Comparison of ENCODE assay signal across 15 mouse cellular contexts in the genomic region with DNA sequence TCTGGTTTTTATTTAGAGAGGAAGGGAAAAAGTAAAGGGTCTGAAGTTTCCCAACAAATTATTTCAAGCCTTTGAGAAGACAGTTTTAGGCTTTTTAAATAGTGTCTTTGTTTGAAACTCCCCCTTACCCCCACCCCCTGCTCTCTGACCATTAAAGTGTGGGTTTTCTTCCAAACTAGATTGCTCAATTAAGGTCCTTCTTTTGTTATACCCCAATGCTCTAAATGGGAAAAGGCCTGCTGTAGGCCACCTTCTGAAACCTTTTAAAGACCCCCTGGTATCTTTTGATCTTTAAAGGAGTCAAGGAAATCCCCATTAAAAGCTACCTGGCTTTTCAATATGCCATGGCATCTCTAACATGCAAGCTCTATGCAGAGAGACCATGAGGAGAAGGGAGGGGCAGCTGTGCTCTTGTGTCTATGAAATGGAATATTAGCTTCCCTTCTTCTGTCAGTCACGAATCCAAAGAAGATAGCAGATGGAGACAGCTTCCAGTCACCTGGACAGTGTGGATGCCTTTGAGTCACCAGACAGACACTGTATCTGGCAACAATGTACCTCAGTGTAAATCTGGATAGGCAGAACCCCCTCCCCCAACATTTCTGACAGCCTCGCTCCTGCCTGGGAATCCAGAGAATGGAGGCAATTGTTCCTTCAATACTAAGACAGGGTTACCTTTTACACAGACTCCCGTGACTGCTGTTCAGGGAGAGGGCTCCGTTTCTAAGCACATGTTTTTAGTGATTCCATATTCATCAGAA.
A peak's percentile ranks its signal among the peaks of the same experiment; 100 is the strongest.
DNase-seq lines count a peak whose midpoint lies in the region; ATAC-seq and TF ChIP-seq lines count a peak whose summit lies in the region.
"Had no signal": no experiment of that assay in that cellular context is flagged by ENCODE, and none has a peak within 500 bp of the region (broad histone marks: within the 10 kb centered on the region; RNA-seq: fewer than 3 reads in every experiment).

No protein-coding gene starts in this region.

- no peak overlapping the region for H3K9ac ChIP-seq in heart, postnatal 0 days (replicated peaks; ENCODE audit: low read depth, low read length)
- no peak overlapping the region for H3K9ac ChIP-seq in liver, postnatal 0 days (replicated peaks)
- no peak overlapping the region for H3K9ac ChIP-seq in liver, embryonic 12.5 days
- H3K9ac ChIP-seq in embryonic facial prominence, embryonic 14.5 days (ENCODE audit: low read depth, low read length) = no peak overlapping the region
- H3K9ac ChIP-seq in limb, embryonic 13.5 days = no peak overlapping the region

- H3K27me3 ChIP-seq in heart, postnatal 0 days (ENCODE audit: control insufficient read depth, insufficient read depth, low read length) = no peaks in the 10 kb centered on the region
- H3K27me3 ChIP-seq in liver, postnatal 0 days (ENCODE audit: insufficient read depth, low read length) = no peaks in the 10 kb centered on the region
- no peaks in the 10 kb centered on the region for H3K27me3 ChIP-seq in liver, embryonic 12.5 days (replicated peaks)
- H3K27me3 ChIP-seq in embryonic facial prominence, embryonic 14.5 days (replicated peaks; ENCODE audit: control insufficient read depth, insufficient read depth, low read length) = no peaks in the 10 kb centered on the region
- no peaks in the 10 kb centered on the region for H3K27me3 ChIP-seq in limb, embryonic 13.5 days
- H3K27me3 ChIP-seq: Patski had no signal

- H3K4me2 ChIP-seq in heart, postnatal 0 days (ENCODE audit: low read depth, low read length) = no peak overlapping the region
- no peak overlapping the region for H3K4me2 ChIP-seq in liver, postnatal 0 days (ENCODE audit: low read depth, low read length)
- H3K4me2 ChIP-seq in liver, embryonic 12.5 days = no peak overlapping the region
- no peak overlapping the region for H3K4me2 ChIP-seq in embryonic facial prominence, embryonic 14.5 days (ENCODE audit: low read depth, low read length)
- 0 out of 2 replicates have a peak overlapping the region, but pooled peaks have one; percentile 2 for H3K4me2 ChIP-seq in limb, embryonic 13.5 days (replicated peaks)

- TF ChIP-seq EP300 in heart, postnatal 0 days (IDR thresholded peaks at IDR 0.05; ENCODE audit: low read depth) = no peak
- TF ChIP-seq EP300 in liver, postnatal 0 days (IDR thresholded peaks at IDR 0.05; ENCODE audit: low read depth) = no peak

- H3K4me1 ChIP-seq in heart, postnatal 0 days (ENCODE audit: control insufficient read depth, insufficient read depth) = peaks cover 23% of the 10 kb centered on the region
- H3K4me1 ChIP-seq in liver, postnatal 0 days (ENCODE audit: insufficient read depth) = peaks cover 24% of the 10 kb centered on the region
- H3K4me1 ChIP-seq in liver, embryonic 12.5 days = peaks cover 31% of the 10 kb centered on the region
- peaks cover 14% of the 10 kb centered on the region for H3K4me1 ChIP-seq in embryonic facial prominence, embryonic 14.5 days (ENCODE audit: control insufficient read depth, insufficient read depth, low read length)
- H3K4me1 ChIP-seq in limb, embryonic 13.5 days = peaks cover 40% of the 10 kb centered on the region

- no peak overlapping the region for H3K4me3 ChIP-seq in heart, postnatal 0 days (ENCODE audit: low read depth, low read length)
- H3K4me3 ChIP-seq in liver, postnatal 0 days (ENCODE audit: low read depth, low read length) = no peak overlapping the region
- H3K4me3 ChIP-seq in liver, embryonic 12.5 days = no peak overlapping the region
- H3K4me3 ChIP-seq in embryonic facial prominence, embryonic 14.5 days (ENCODE audit: low read depth, low read length) = no peak overlapping the region
- no peak overlapping the region for H3K4me3 ChIP-seq in limb, embryonic 13.5 days

- DNase-seq in heart, postnatal 0 days (ENCODE audit: low spot score) = no peak
- DNase-seq in heart, postnatal 14 days = no peak
- DNase-seq in liver, postnatal 0 days = no peak
- DNase-seq in embryonic facial prominence, embryonic 14.5 days (ENCODE audit: low spot score) = no peak
- DNase-seq in spleen, postnatal 14 days (ENCODE audit: low spot score in 2 of 2) = no peak
- DNase-seq in spleen, postnatal 10 days (ENCODE audit: low spot score in 2 of 2) = no peak
- DNase-seq: adrenal gland, adult 2 months; cerebellum, adult 11 months; gastrocnemius, postnatal 36 days; lung, postnatal 4 days had no signal

- 0 out of 2 replicates have a peak overlapping the region, but pooled peaks have one; percentile 5 for H3K27ac ChIP-seq in heart, postnatal 0 days (ENCODE audit: low read depth)
- 0 out of 2 replicates have a peak overlapping the region, but pooled peaks have one; percentile 5 for H3K27ac ChIP-seq in liver, postnatal 0 days (ENCODE audit: low read depth)
- no peak overlapping the region for H3K27ac ChIP-seq in liver, embryonic 12.5 days
- H3K27ac ChIP-seq in embryonic facial prominence, embryonic 14.5 days (replicated peaks; ENCODE audit: low read depth, low read length) = peak overlapping the region; percentile 61
- peak overlapping the region; percentile 80 for H3K27ac ChIP-seq in limb, embryonic 13.5 days

- 75% methylated on average over 4 of the region's 4 CpGs for WGBS in heart, postnatal 0 days
- 85% methylated on average over 4 of the region's 4 CpGs for whole genome bisulfite sequencing in liver, postnatal 0 days (ENCODE audit: insufficient replicate concordance)
- 81% methylated on average over 4 of the region's 4 CpGs for WGBS in liver, embryonic 12.5 days (ENCODE audit: insufficient replicate concordance)
- WGBS in embryonic facial prominence, embryonic 14.5 days = 43% methylated on average over 4 of the region's 4 CpGs
- WGBS in limb, embryonic 13.5 days = 24% methylated on average over 4 of the region's 4 CpGs

- H3K36me3 ChIP-seq in heart, postnatal 0 days (replicated peaks; ENCODE audit: control insufficient read depth, insufficient read depth, low read length) = peaks cover 76% of the 10 kb centered on the region
- peaks cover 59% of the 10 kb centered on the region for H3K36me3 ChIP-seq in liver, postnatal 0 days (replicated peaks; ENCODE audit: insufficient read depth, low read length)
- H3K36me3 ChIP-seq in liver, embryonic 12.5 days = peaks cover 70% of the 10 kb centered on the region
- peaks cover 42% of the 10 kb centered on the region for H3K36me3 ChIP-seq in embryonic facial prominence, embryonic 14.5 days (ENCODE audit: control insufficient read depth, insufficient read depth, low read length)
- H3K36me3 ChIP-seq in limb, embryonic 13.5 days = peaks cover 48% of the 10 kb centered on the region

- ATAC-seq in heart, postnatal 0 days (ENCODE audit: insufficient read depth, low read depth) = no peak
- no peak for ATAC-seq in liver, postnatal 0 days
- ATAC-seq in liver, embryonic 12.5 days = no peak
- ATAC-seq in embryonic facial prominence, embryonic 14.5 days (ENCODE audit: low read depth) = peak; percentile 41; the same call in 1 of the 2 replicates
- peak; percentile 60 for ATAC-seq in limb, embryonic 13.5 days (ENCODE audit: low FRiP score, low read depth)
- ATAC-seq: CD4-positive, CD25-positive, alpha-beta regulatory T cell, adult 4 months; inflammation-experienced regulatory T-cells, adult 6 months; Patski had no signal

- intact Hi-C loops in heart, postnatal 14 days (cut with DNase I) = no loop called here

- TF ChIP-seq CTCF in heart, postnatal 0 days (IDR thresholded peaks at IDR 0.05; ENCODE audit: low read depth) = no peak
- no peak for TF ChIP-seq CTCF in liver, postnatal 0 days (IDR thresholded peaks at IDR 0.05; ENCODE audit: low read depth)

- no peaks in the 10 kb centered on the region for H3K9me3 ChIP-seq in heart, postnatal 0 days (replicated peaks; ENCODE audit: control insufficient read depth, low read length)
- no peaks in the 10 kb centered on the region for H3K9me3 ChIP-seq in liver, postnatal 0 days (ENCODE audit: low read length)
- H3K9me3 ChIP-seq in liver, embryonic 12.5 days (replicated peaks) = no peaks in the 10 kb centered on the region
- H3K9me3 ChIP-seq in embryonic facial prominence, embryonic 14.5 days (ENCODE audit: control insufficient read depth, low read length) = no peaks in the 10 kb centered on the region
- no peaks in the 10 kb centered on the region for H3K9me3 ChIP-seq in limb, embryonic 13.5 days

Comparison
In these comparisons a context has a peak if more than half of its experiments do, and no peak if none do; other contexts are left out.
1. ATAC-seq: peak in embryonic facial prominence, embryonic 14.5 days (single experiment) and limb, embryonic 13.5 days (single experiment); none in heart, postnatal 0 days (single experiment), liver, postnatal 0 days (single experiment) and liver, embryonic 12.5 days (single experiment).